Comparison of ENCODE assay signal across 16 mouse cellular contexts in genomic region chr9:102497089-102497690, GRCm38 (mm10). TPM values are rescaled to one million over a fixed set of nuclear protein-coding genes. Genes with fewer than 3 reads are reported as not detected.
DNase-seq lines count a peak whose midpoint lies in the region; ATAC-seq and TF ChIP-seq lines count a peak whose summit lies in the region.
"Had no signal": no experiment of that assay in that cellular context is flagged by ENCODE, and none has a peak within 500 bp of the region (broad histone marks: within the 10 kb centered on the region; RNA-seq: fewer than 3 reads in every experiment).

No protein-coding gene starts in this region.

- TF ChIP-seq POLR2A in myocyte (IDR thresholded peaks at IDR 0.05; ENCODE audit: insufficient read length, low read depth): no peak

- TF ChIP-seq CTCF in left cerebral cortex, adult 2 months (IDR thresholded peaks at IDR 0.05): no peak

- H3K4me2 ChIP-seq in heart, embryonic 15.5 days: no peak overlapping the region
- peak overlapping the region; percentile 18 for H3K4me2 ChIP-seq in myocyte (ENCODE audit: low read depth)
- H3K4me2 ChIP-seq: embryonic facial prominence, embryonic 15.5 days; lung, embryonic 14.5 days; midbrain, embryonic 12.5 days had no signal

- intact Hi-C loops in left cerebral cortex, adult 2 months (cut with DNase I): loop anchor here (10.0 kb wide), 1 partner anchor 1052 kb away; no protein-coding TSS in a partner anchor

- H3K27me3 ChIP-seq in heart, embryonic 15.5 days: peaks cover 9% of the 10 kb centered on the region; the same call in 1 of the 2 replicates
- H3K27me3 ChIP-seq in myocyte (ENCODE audit: control insufficient read depth, insufficient read depth, insufficient read length): no peaks in the 10 kb centered on the region
- H3K27me3 ChIP-seq: midbrain, embryonic 12.5 days had no signal

- WGBS in heart, embryonic 15.5 days: 69% methylated on average over 9 of the region's 9 CpGs

- H3K79me2 ChIP-seq in myocyte (ENCODE audit: control insufficient read depth, insufficient read depth): no peaks in the 10 kb centered on the region

- DNase-seq in adrenal gland, adult (ENCODE audit: inconsistent age in 2 of 2, low spot score in 1 of 2): peak; percentile 79 to 90
- DNase-seq in adrenal gland, postnatal 4 days (ENCODE audit: low spot score in 2 of 2): no peak
- DNase-seq in heart, adult 9 months (ENCODE audit: low spot score in 2 of 2): no peak
- no peak for DNase-seq in left cerebral cortex, adult 2 months (ENCODE audit: extremely low spot score in 1 of 2, low spot score in 2 of 2)
- DNase-seq in left cerebral cortex, adult 18-20 months (ENCODE audit: low spot score in 2 of 2): no peak
- DNase-seq: embryo, embryonic 11 days; thymus, adult 2 months had no signal

- H3ac ChIP-seq in myocyte (ENCODE audit: control insufficient read depth, insufficient read length): no peak overlapping the region

- peaks cover 38% of the 10 kb centered on the region for H3K4me1 ChIP-seq in heart, embryonic 15.5 days (replicated peaks)
- H3K4me1 ChIP-seq: embryonic facial prominence, embryonic 15.5 days; midbrain, embryonic 12.5 days had no signal

- H3K9ac ChIP-seq in heart, embryonic 15.5 days: no peak overlapping the region
- H3K9ac ChIP-seq: embryonic facial prominence, embryonic 15.5 days; lung, embryonic 14.5 days; midbrain, embryonic 12.5 days had no signal

- H3K9me3 ChIP-seq in heart, embryonic 15.5 days (replicated peaks): no peaks in the 10 kb centered on the region
- H3K9me3 ChIP-seq: embryonic facial prominence, embryonic 15.5 days; midbrain, embryonic 12.5 days had no signal

- peak overlapping the region; percentile 82 for H3K27ac ChIP-seq in heart, embryonic 15.5 days
- H3K27ac ChIP-seq in left cerebral cortex, adult 2 months: peak overlapping the region; percentile 34
- H3K27ac ChIP-seq: embryonic facial prominence, embryonic 15.5 days; macrophage; midbrain, embryonic 12.5 days had no signal

- no peak overlapping the region for H3K4me3 ChIP-seq in heart, embryonic 15.5 days
- no peak overlapping the region for H3K4me3 ChIP-seq in left cerebral cortex, adult 2 months
- H3K4me3 ChIP-seq in myocyte: no peak overlapping the region
- H3K4me3 ChIP-seq: embryonic facial prominence, embryonic 15.5 days; midbrain, embryonic 12.5 days had no signal

- peak; percentile 53; the same call in 1 of the 2 replicates for ATAC-seq in heart, embryonic 15.5 days (replicated peaks; ENCODE audit: insufficient number of reproducible peaks, insufficient read depth, low FRiP score, low read depth)
- no peak for ATAC-seq in erythroblast, adult 5-6 weeks (replicated peaks; ENCODE audit: low FRiP score, poor library complexity, severe bottlenecking)

- no peaks in the 10 kb centered on the region for H3K36me3 ChIP-seq in heart, embryonic 15.5 days
- no peaks in the 10 kb centered on the region for H3K36me3 ChIP-seq in myocyte (ENCODE audit: control insufficient read depth, insufficient read depth)
- H3K36me3 ChIP-seq: embryonic facial prominence, embryonic 15.5 days; midbrain, embryonic 12.5 days had no signal

TF ChIP-seq in myocyte, 11 proteins besides CTCF, POLR2A, EP300 and RAD21:
- peak in 1 of 3 experiments; percentile 14 for TF ChIP-seq MYOG (IDR thresholded peaks at IDR 0.05; ENCODE audit: control insufficient read depth in 1 of 3, insufficient read depth in 1 of 3, insufficient read length in 2 of 3, low read depth in 2 of 3)
- TF ChIP-seq POLR2AphosphoS2 (IDR thresholded peaks at IDR 0.05; ENCODE audit: insufficient read length, low read depth): no peak

RNA-seq across cellular contexts. Expression of gene Ky, which starts 8.4 kb away (rescaled TPM):
- 1 to 10 TPM; 1.6 to 4.0 TPM for total RNA-seq in adrenal gland, postnatal 4 days (2021)
- polyA plus RNA-seq in heart, embryonic 15.5 days (2015; fragmentation: Nextera tagmentation; extraction: Ambion mirVana): 1.1 and 1.8 TPM in 2 replicates
- total RNA-seq in left cerebral cortex, adult 2 months (2021): 1 to 10 TPM; 2.0 to 2.1 TPM
- total RNA-seq in left cerebral cortex, adult 18-20 months (2021): 1 to 10 TPM in 1 of 2 experiments, under 1 TPM in 1; 1.00 to 1.8 TPM
- 0.40 TPM for polyA plus RNA-seq in myocyte (2012; fragmentation: generic; extraction: Trizol)
- total RNA-seq in erythroblast, adult 5-6 weeks (2015; ENCODE audit: low replicate concordance): not detected in 2 replicates
- not detected in 2 replicates for total RNA-seq in erythroblast, adult 5-6 weeks (2017; ENCODE audit: low replicate concordance)
- total RNA-seq: MEL had no signal
- polyA plus RNA-seq: liver, adult 2 months; macrophage had no signal

Comparison
In these comparisons a context has a peak if more than half of its experiments do, and no peak if none do; other contexts are left out.
1. DNase-seq: peak in adrenal gland, adult (2 of 2); none in adrenal gland, postnatal 4 days (0 of 2), heart, adult 9 months (0 of 2), left cerebral cortex, adult 2 months (0 of 2) and left cerebral cortex, adult 18-20 months (0 of 2).